Mouse (Mus musculus) CH12F3 (cell line): ENCODE results near the gene Cttn.

Source experiments
- in situ Hi-C: fragments of 300-500 bp; cut with MboI; formaldehyde crosslinking; loops from 2 replicates; pipeline ENCODE4 v1.14.3; 2020; ENCODE audit warnings: low sequenced_read_pairs

Cttn gene

GRCm38 (mm10) chr7:144449637-144450570 lies 20.9 kb downstream of the Cttn start:
- in situ Hi-C loops = no loop called here

GRCm38 (mm10) chr7:144448186-144448585 lies 22.6 kb downstream of the Cttn start:
- in situ Hi-C loops = no loop called here

- in situ Hi-C loops = no loop called here
Observed at GRCm38 (mm10) chr7:144447146-144447545, 23.7 kb downstream of the Cttn start.

- in situ Hi-C loops = no loop called here
Observed at GRCm38 (mm10) chr7:144444788-144445187, 26.0 kb downstream of the Cttn start.

- in situ Hi-C loops = no loop called here
Observed at GRCm38 (mm10) chr7:144441976-144442375, 28.8 kb downstream of the Cttn start.

GRCm38 (mm10) chr7:144441466-144441865 lies 29.3 kb downstream of the Cttn start:
- in situ Hi-C loops = no loop called here

- in situ Hi-C loops = no loop called here
Observed at GRCm38 (mm10) chr7:144438811-144439210, 32.0 kb downstream of the Cttn start.

GRCm38 (mm10) chr7:144432920-144433319 lies 37.9 kb downstream of the Cttn start:
- in situ Hi-C loops = no loop called here

- in situ Hi-C loops = loop anchor here (10.0 kb wide), 1 partner anchor 203 kb away; no protein-coding TSS in a partner anchor
Observed at GRCm38 (mm10) chr7:144427460-144427859, 43.3 kb downstream of the Cttn start.

- in situ Hi-C loops = loop anchor here (10.0 kb wide), 1 partner anchor 202 kb away; no protein-coding TSS in a partner anchor
Observed at GRCm38 (mm10) chr7:144426594-144426993, 44.2 kb downstream of the Cttn start.

- in situ Hi-C loops = loop anchor here (10.0 kb wide), 1 partner anchor 201 kb away; no protein-coding TSS in a partner anchor
Observed at GRCm38 (mm10) chr7:144425953-144426352, 44.9 kb downstream of the Cttn start.

GRCm38 (mm10) chr7:144421478-144421877 lies 49.3 kb downstream of the Cttn start:
- in situ Hi-C loops = loop anchor here (10.0 kb wide), 1 partner anchor 197 kb away; no protein-coding TSS in a partner anchor

- in situ Hi-C loops = loop anchor here (10.0 kb wide), 1 partner anchor 196 kb away; no protein-coding TSS in a partner anchor
Observed at GRCm38 (mm10) chr7:144420552-144420951, 50.3 kb downstream of the Cttn start.

- in situ Hi-C loops = no loop called here
Observed at GRCm38 (mm10) chr7:144417644-144418343, 53.0 kb downstream of the Cttn start.

- in situ Hi-C loops = no loop called here
Observed at GRCm38 (mm10) chr7:144417234-144417633, 53.6 kb downstream of the Cttn start.

- in situ Hi-C loops = no loop called here
Observed at GRCm38 (mm10) chr7:144415795-144416194, 55.0 kb downstream of the Cttn start.

- in situ Hi-C loops = no loop called here
Observed at GRCm38 (mm10) chr7:144414632-144415031, 56.2 kb downstream of the Cttn start.

GRCm38 (mm10) chr7:144411967-144412906 lies 58.6 kb downstream of the Cttn start:
- in situ Hi-C loops = no loop called here

- in situ Hi-C loops = no loop called here
Observed at GRCm38 (mm10) chr7:144409682-144410081, 61.1 kb downstream of the Cttn start.

- in situ Hi-C loops = no loop called here
Observed at GRCm38 (mm10) chr7:144408464-144409000, 62.3 kb downstream of the Cttn start.
